Mouse (Mus musculus): ENCODE results near the gene 4930518I15Rik. TPM values are rescaled to one million over a fixed set of nuclear protein-coding genes. Genes with fewer than 3 reads are reported as not detected.

Gene 4930518I15Rik
- total and polyA plus RNA-seq, 3 experiments = 0.23 to 0.60 TPM; not detected in 1

- Histone ChIP-seq H3K27me3 (ENCODE audit: control insufficient read depth in 1 of 2, insufficient read depth in 2 of 2, low read length in 2 of 2) (peaks cover 0 to 1% of the 10 kb centered on the region in 2 experiments; a peak in 3 of 4 replicates), H3K4me1 (ENCODE audit: control insufficient read depth in 1 of 2, insufficient read depth in 2 of 2, low read length in 2 of 2) (no peaks in the 10 kb centered on the region; a peak in 1 of 4 replicates), H3K36me3 (ENCODE audit: control insufficient read depth in 1 of 2, insufficient read depth in 2 of 2, low read length in 2 of 2) (no peaks in the 10 kb centered on the region), H3K4me3 (ENCODE audit: control insufficient read depth in 1 of 2, insufficient read depth in 1 of 2, low read depth in 2 of 2, low read length in 2 of 2) (no peak overlapping the region), H3K79me2 (ENCODE audit: control insufficient read depth, insufficient read depth, low read length, poor library complexity) (no peaks in the 10 kb centered on the region), H3K9ac (ENCODE audit: control insufficient read depth, low read depth, low read length, poor library complexity, severe bottlenecking) (no peak overlapping the region), H3K9me3 (replicated peaks; ENCODE audit: insufficient read depth, low read length) (no peaks in the 10 kb centered on the region), H3K27ac (ENCODE audit: control insufficient read depth, low read depth, low read length) (no peak overlapping the region)
- DNase-seq (ENCODE audit: low read depth, low spot score) = no peak
- no peak for TF ChIP-seq TBP (IDR thresholded peaks at IDR 0.05; ENCODE audit: low read depth, low read length)
- TF ChIP-seq MEF2A (IDR thresholded peaks at IDR 0.05; ENCODE audit: extremely low read depth, insufficient replicate concordance, low read depth, low read length, poor library complexity, severe bottlenecking) = no peak
- no peak for TF ChIP-seq CTCF (IDR thresholded peaks at IDR 0.05 in 2 of 3, conservative IDR thresholded peaks at IDR 0.05 in 1 of 3; ENCODE audit: control insufficient read depth in 1 of 3, insufficient read depth in 1 of 3, low read depth in 2 of 3, low read length in 3 of 3, poor library complexity in 1 of 3, severe bottlenecking in 1 of 3)
- no peak for TF ChIP-seq E2F4 (IDR thresholded peaks at IDR 0.05; ENCODE audit: borderline replicate concordance, low read depth, low read length)
Observed at GRCm38 (mm10) chr2:156901883-156902282, 44.1 kb upstream of the 4930518I15Rik start.

GRCm38 (mm10) chr2:156901344-156901743 is 43.6 kb upstream of the 4930518I15Rik start:
- Histone ChIP-seq H3K27me3 (ENCODE audit: control insufficient read depth in 1 of 2, insufficient read depth in 2 of 2, low read length in 2 of 2) (peaks cover 0 to 1% of the 10 kb centered on the region in 2 experiments; a peak in 3 of 4 replicates), H3K9ac (ENCODE audit: control insufficient read depth, low read depth, low read length, poor library complexity, severe bottlenecking) (no peak overlapping the region), H3K79me2 (ENCODE audit: control insufficient read depth, insufficient read depth, low read length, poor library complexity) (no peaks in the 10 kb centered on the region), H3K4me3 (ENCODE audit: control insufficient read depth in 1 of 2, insufficient read depth in 1 of 2, low read depth in 2 of 2, low read length in 2 of 2) (no peak overlapping the region), H3K27ac (ENCODE audit: control insufficient read depth, low read depth, low read length) (no peak overlapping the region), H3K36me3 (ENCODE audit: control insufficient read depth in 1 of 2, insufficient read depth in 2 of 2, low read length in 2 of 2) (no peaks in the 10 kb centered on the region), H3K4me1 (ENCODE audit: control insufficient read depth in 1 of 2, insufficient read depth in 2 of 2, low read length in 2 of 2) (no peaks in the 10 kb centered on the region; a peak in 1 of 4 replicates), H3K9me3 (replicated peaks; ENCODE audit: insufficient read depth, low read length) (no peaks in the 10 kb centered on the region)
- TF ChIP-seq GABPA (IDR thresholded peaks at IDR 0.05; ENCODE audit: low read depth, low read length) = no peak
- no peak for TF ChIP-seq TBP (IDR thresholded peaks at IDR 0.05; ENCODE audit: low read depth, low read length)
- TF ChIP-seq HCFC1 (IDR thresholded peaks at IDR 0.05; ENCODE audit: low read depth, low read length) = no peak
- no peak for TF ChIP-seq USF1 (IDR thresholded peaks at IDR 0.05; ENCODE audit: low read depth, low read length)
- no peak for TF ChIP-seq CTCF (IDR thresholded peaks at IDR 0.05 in 2 of 3, conservative IDR thresholded peaks at IDR 0.05 in 1 of 3; ENCODE audit: control insufficient read depth in 1 of 3, insufficient read depth in 1 of 3, low read depth in 2 of 3, low read length in 3 of 3, poor library complexity in 1 of 3, severe bottlenecking in 1 of 3)
- no peak for TF ChIP-seq UBTF (IDR thresholded peaks at IDR 0.05; ENCODE audit: borderline replicate concordance, insufficient read depth, low read depth, low read length)
- no peak for TF ChIP-seq MYB (IDR thresholded peaks at IDR 0.05; ENCODE audit: low read depth, low read length)
- no peak for TF ChIP-seq MEF2A (IDR thresholded peaks at IDR 0.05; ENCODE audit: extremely low read depth, insufficient replicate concordance, low read depth, low read length, poor library complexity, severe bottlenecking)
- no peak for TF ChIP-seq NELFE (IDR thresholded peaks at IDR 0.05; ENCODE audit: low read depth, low read length)
- TF ChIP-seq GATA1 (IDR thresholded peaks at IDR 0.05; ENCODE audit: low read depth, low read length) = no peak
- TF ChIP-seq MAZ (IDR thresholded peaks at IDR 0.05; ENCODE audit: low read depth, low read length) = no peak
- TF ChIP-seq NRF1 (IDR thresholded peaks at IDR 0.05; ENCODE audit: insufficient read depth, low read depth, low read length, poor library complexity, severe bottlenecking) = no peak
- TF ChIP-seq ZNF384 (IDR thresholded peaks at IDR 0.05; ENCODE audit: low read depth, low read length) = no peak
- no peak for TF ChIP-seq ZKSCAN1 (IDR thresholded peaks at IDR 0.05; ENCODE audit: low read depth, low read length)
- TF ChIP-seq MAFK (IDR thresholded peaks at IDR 0.05; ENCODE audit: borderline replicate concordance, low read depth, low read length) = no peak
- TF ChIP-seq POLR2AphosphoS5 (IDR thresholded peaks at IDR 0.05; ENCODE audit: borderline replicate concordance, low read depth, low read length) = no peak
- no peak for DNase-seq (ENCODE audit: low read depth, low spot score)

All from MEL (cell line).